Mouse (Mus musculus): ENCODE results near the gene Qrich1. TPM values are rescaled to one million over a fixed set of nuclear protein-coding genes. Genes with fewer than 3 reads are reported as not detected.
"Not testable (repeated sequence)": the region's sequence is repeated elsewhere in the genome, so short reads cannot be mapped to it uniquely, and the experiment has no call there.

The Qrich1 gene
- total RNA-seq, 1 experiment: 152 TPM

DNA sequence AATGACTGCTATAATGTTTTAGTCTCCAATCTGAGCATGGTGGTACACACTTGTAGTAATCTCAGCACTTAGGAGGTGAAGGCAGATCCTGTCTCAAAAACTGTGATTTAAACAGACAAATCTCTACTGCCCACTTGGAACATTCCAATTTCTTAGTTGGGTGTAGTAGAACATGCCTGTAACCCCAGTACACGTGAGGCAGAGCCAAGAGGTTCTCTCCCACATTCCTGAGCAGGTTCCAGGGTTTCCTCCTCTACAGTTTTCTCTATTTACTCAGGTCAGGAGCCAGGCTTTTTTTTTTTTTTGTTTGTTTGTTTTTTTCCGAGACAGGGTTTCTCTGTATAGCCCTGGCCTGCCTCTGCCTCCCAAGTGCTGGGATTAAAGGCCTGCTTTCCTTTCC, 83.4 kb downstream of the Qrich1 start:
- peaks cover 2 to 10% of the 10 kb centered on the region in 2 experiments; a peak in 2 of 4 replicates for H3K4me1 ChIP-seq (ENCODE audit: control insufficient read depth in 2 of 2, insufficient read depth in 2 of 2, low read length in 2 of 2, poor library complexity in 1 of 2)
- no peak overlapping the region for H3K9ac ChIP-seq (ENCODE audit: insufficient read depth, low read depth, low read length, poor library complexity, severe bottlenecking)
- TF ChIP-seq HCFC1 (IDR thresholded peaks at IDR 0.05; ENCODE audit: borderline replicate concordance, insufficient read depth, low read length) (no peak), CHD2 (IDR thresholded peaks at IDR 0.05; ENCODE audit: low read depth, low read length) (no peak), ZNF384 (IDR thresholded peaks at IDR 0.05; ENCODE audit: low read depth, low read length) (no peak), MAFK (IDR thresholded peaks at IDR 0.05; ENCODE audit: insufficient read depth, low read depth, low read length) (no peak), ZC3H11A (IDR thresholded peaks at IDR 0.05; ENCODE audit: borderline replicate concordance, low read depth, low read length) (no peak)
- H3K27ac ChIP-seq (ENCODE audit: insufficient read depth, low read depth, low read length, poor library complexity, severe bottlenecking): no peak overlapping the region
- no peak for DNase-seq (ENCODE audit: low read depth, low spot score)
- no peak overlapping the region for H3K4me3 ChIP-seq (ENCODE audit: insufficient read depth in 1 of 2, low read depth in 1 of 2, low read length in 2 of 2, poor library complexity in 1 of 2, severe bottlenecking in 1 of 2)
- in situ Hi-C loops (cut with MboI; ENCODE audit: low sequenced_read_pairs in 2 of 2, unreplicated experiment in 2 of 2): no loop called here
- peaks cover 18% of the 10 kb centered on the region for H3K36me3 ChIP-seq (ENCODE audit: control insufficient read depth, insufficient read depth, low read length, poor library complexity, severe bottlenecking)
- H3K9me3 ChIP-seq (ENCODE audit: control insufficient read depth, insufficient read depth, low read depth, low read length): no peaks in the 10 kb centered on the region

GRCm38 (mm10) chr9:108601986-108602385, 85.4 kb downstream of the Qrich1 start:
- no peak for DNase-seq (ENCODE audit: low read depth, low spot score)
- H3K9ac ChIP-seq (ENCODE audit: insufficient read depth, low read depth, low read length, poor library complexity, severe bottlenecking): no peak overlapping the region
- peaks cover 2 to 13% of the 10 kb centered on the region in 2 experiments; a peak in 2 of 4 replicates for H3K4me1 ChIP-seq (ENCODE audit: control insufficient read depth in 2 of 2, insufficient read depth in 2 of 2, low read length in 2 of 2, poor library complexity in 1 of 2)
- TF ChIP-seq MAFK (IDR thresholded peaks at IDR 0.05; ENCODE audit: insufficient read depth, low read depth, low read length): no peak
- TF ChIP-seq CHD2 (IDR thresholded peaks at IDR 0.05; ENCODE audit: low read depth, low read length): no peak
- TF ChIP-seq HCFC1 (IDR thresholded peaks at IDR 0.05; ENCODE audit: borderline replicate concordance, insufficient read depth, low read length): no peak
- TF ChIP-seq ZC3H11A (IDR thresholded peaks at IDR 0.05; ENCODE audit: borderline replicate concordance, low read depth, low read length): no peak
- TF ChIP-seq ZNF384 (IDR thresholded peaks at IDR 0.05; ENCODE audit: low read depth, low read length): no peak
- no peak overlapping the region for H3K4me3 ChIP-seq (ENCODE audit: insufficient read depth in 1 of 2, low read depth in 1 of 2, low read length in 2 of 2, poor library complexity in 1 of 2, severe bottlenecking in 1 of 2)
- H3K27ac ChIP-seq (ENCODE audit: insufficient read depth, low read depth, low read length, poor library complexity, severe bottlenecking): no peak overlapping the region
- peaks cover 24% of the 10 kb centered on the region for H3K36me3 ChIP-seq (ENCODE audit: control insufficient read depth, insufficient read depth, low read length, poor library complexity, severe bottlenecking)
- in situ Hi-C loops (cut with MboI; ENCODE audit: low sequenced_read_pairs in 2 of 2, unreplicated experiment in 2 of 2): no loop called here
- no peaks in the 10 kb centered on the region for H3K9me3 ChIP-seq (ENCODE audit: control insufficient read depth, insufficient read depth, low read depth, low read length)

- H3K4me3 ChIP-seq (ENCODE audit: insufficient read depth in 1 of 2, low read depth in 1 of 2, low read length in 2 of 2, poor library complexity in 1 of 2, severe bottlenecking in 1 of 2); in situ Hi-C loops (cut with MboI; ENCODE audit: low sequenced_read_pairs in 2 of 2, unreplicated experiment in 2 of 2); H3K27ac ChIP-seq (ENCODE audit: insufficient read depth, low read depth, low read length, poor library complexity, severe bottlenecking); DNase-seq (ENCODE audit: low read depth, low spot score); H3K9ac ChIP-seq (ENCODE audit: insufficient read depth, low read depth, low read length, poor library complexity, severe bottlenecking); H3K9me3 ChIP-seq (ENCODE audit: control insufficient read depth, insufficient read depth, low read depth, low read length); H3K4me1 ChIP-seq (ENCODE audit: control insufficient read depth in 2 of 2, insufficient read depth in 2 of 2, low read length in 2 of 2, poor library complexity in 1 of 2): not testable (repeated sequence)
- peaks cover 67% of the 10 kb centered on the region for H3K36me3 ChIP-seq (ENCODE audit: control insufficient read depth, insufficient read depth, low read length, poor library complexity, severe bottlenecking)
Measured at GRCm38 (mm10) chr9:108607929-108608328, 91.3 kb downstream of the Qrich1 start.

DNA sequence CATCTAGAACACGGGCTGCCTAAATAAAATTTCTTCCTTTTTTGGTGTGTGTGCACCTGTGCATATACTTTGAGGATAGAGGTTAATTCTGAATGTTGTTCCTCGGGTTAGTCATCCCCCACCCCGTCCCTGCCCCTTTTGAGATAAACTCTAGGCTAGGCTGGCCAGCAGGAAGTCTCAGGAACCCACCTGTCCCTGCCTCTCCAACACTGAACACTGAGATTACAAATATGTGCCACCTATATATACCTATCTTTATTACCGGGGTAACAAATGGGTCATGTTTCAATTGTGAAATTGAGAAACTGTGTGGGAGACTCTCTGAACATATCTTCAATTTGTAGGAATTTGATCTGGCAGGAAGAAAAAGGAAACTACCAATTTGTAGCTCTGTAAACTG, 92.3 kb downstream of the Qrich1 start:
- Histone ChIP-seq H3K36me3 (ENCODE audit: control insufficient read depth, insufficient read depth, low read length, poor library complexity, severe bottlenecking) (peaks cover 64% of the 10 kb centered on the region), H3K27ac (ENCODE audit: insufficient read depth, low read depth, low read length, poor library complexity, severe bottlenecking) (no peak overlapping the region), H3K4me1 (ENCODE audit: control insufficient read depth in 2 of 2, insufficient read depth in 2 of 2, low read length in 2 of 2, poor library complexity in 1 of 2) (peaks cover 0 to 6% of the 10 kb centered on the region in 2 experiments; a peak in 2 of 4 replicates), H3K9me3 (ENCODE audit: control insufficient read depth, insufficient read depth, low read depth, low read length) (no peaks in the 10 kb centered on the region), H3K9ac (ENCODE audit: insufficient read depth, low read depth, low read length, poor library complexity, severe bottlenecking) (no peak overlapping the region), H3K4me3 (ENCODE audit: insufficient read depth in 1 of 2, low read depth in 1 of 2, low read length in 2 of 2, poor library complexity in 1 of 2, severe bottlenecking in 1 of 2) (no peak overlapping the region)
- no peak for DNase-seq (ENCODE audit: low read depth, low spot score)
- in situ Hi-C loops (cut with MboI; ENCODE audit: low sequenced_read_pairs in 2 of 2, unreplicated experiment in 2 of 2): no loop called here
- no peak for TF ChIP-seq CHD2 (IDR thresholded peaks at IDR 0.05; ENCODE audit: low read depth, low read length)
- TF ChIP-seq HCFC1 (IDR thresholded peaks at IDR 0.05; ENCODE audit: borderline replicate concordance, insufficient read depth, low read length): no peak
- TF ChIP-seq MAFK (IDR thresholded peaks at IDR 0.05; ENCODE audit: insufficient read depth, low read depth, low read length): no peak
- TF ChIP-seq ZNF384 (IDR thresholded peaks at IDR 0.05; ENCODE audit: low read depth, low read length): no peak
- TF ChIP-seq ZC3H11A (IDR thresholded peaks at IDR 0.05; ENCODE audit: borderline replicate concordance, low read depth, low read length): no peak

Other genes starting within 250 kb of the Qrich1 start
- 9.2 and 9.9 TPM in 2 replicates for gene Nicn1, start 226.4 kb upstream of the Qrich1 start, total RNA-seq (2012; rRNA removed)
- 63.9 and 77.9 TPM in 2 replicates for gene Amt, start 220.0 kb upstream of the Qrich1 start, total RNA-seq (2012; rRNA removed)
- gene Rhoa, start 210.7 kb upstream of the Qrich1 start, total RNA-seq (2012; rRNA removed): 82.9 and 125 TPM in 2 replicates
- 10.0 and 11.0 TPM in 2 replicates for gene Tcta, start 210.6 kb upstream of the Qrich1 start, total RNA-seq (2012; rRNA removed)
- 797 and 939 TPM in 2 replicates for gene Gpx1, start 177.9 kb upstream of the Qrich1 start, total RNA-seq (2012; rRNA removed)
- gene Usp4, start 169.0 kb upstream of the Qrich1 start, total RNA-seq (2012; rRNA removed): 64.2 and 69.1 TPM in 2 replicates
- gene 1700102P08Rik, start 124.0 kb upstream of the Qrich1 start, total RNA-seq (2012; rRNA removed): 1.3 and 1.5 TPM in 2 replicates
- gene Ccdc36, start 88.3 kb upstream of the Qrich1 start, total RNA-seq (2012; rRNA removed): 1.4 and 1.7 TPM in 2 replicates
- not detected in 2 replicates for gene BC048562, start 80.3 kb upstream of the Qrich1 start, total RNA-seq (2012; rRNA removed)
- gene Ccdc71, start 56.3 kb upstream of the Qrich1 start, total RNA-seq (2012; rRNA removed): 16.7 and 18.6 TPM in 2 replicates
- 6.6 and 6.7 TPM in 2 replicates for gene Klhdc8b, start 55.2 kb upstream of the Qrich1 start, total RNA-seq (2012; rRNA removed)
- gene Lamb2, start 37.1 kb upstream of the Qrich1 start, total RNA-seq (2012; rRNA removed): 50.6 and 54.5 TPM in 2 replicates
- gene Usp19, start 26.2 kb upstream of the Qrich1 start, total RNA-seq (2012; rRNA removed): 92.1 and 126 TPM in 2 replicates
- 393 and 450 TPM in 2 replicates for gene Qars, start 9.1 kb upstream of the Qrich1 start, total RNA-seq (2012; rRNA removed)
- gene Impdh2, start 43.5 kb downstream of the Qrich1 start, total RNA-seq (2012; rRNA removed): 344 and 404 TPM in 2 replicates
- gene Ndufaf3, start 50.6 kb downstream of the Qrich1 start, total RNA-seq (2012; rRNA removed): 36.6 and 57.3 TPM in 2 replicates
- 112 and 209 TPM in 2 replicates for gene Dalrd3, start 53.1 kb downstream of the Qrich1 start, total RNA-seq (2012; rRNA removed)
- 56.9 and 78.8 TPM in 2 replicates for gene Wdr6, start 61.9 kb downstream of the Qrich1 start, total RNA-seq (2012; rRNA removed)
- 13.7 and 18.1 TPM in 2 replicates for gene P4htm, start 80.9 kb downstream of the Qrich1 start, total RNA-seq (2012; rRNA removed)
- gene Arih2, start 132.6 kb downstream of the Qrich1 start, total RNA-seq (2012; rRNA removed): 98.7 and 128 TPM in 2 replicates
- gene Slc25a20, start 145.3 kb downstream of the Qrich1 start, total RNA-seq (2012; rRNA removed): 42.0 and 59.4 TPM in 2 replicates
- 12.0 and 18.2 TPM in 2 replicates for gene Prkar2a, start 172.5 kb downstream of the Qrich1 start, total RNA-seq (2012; rRNA removed)